Comparison of ENCODE assay signal across 8 mouse cellular contexts in the genomic region with DNA sequence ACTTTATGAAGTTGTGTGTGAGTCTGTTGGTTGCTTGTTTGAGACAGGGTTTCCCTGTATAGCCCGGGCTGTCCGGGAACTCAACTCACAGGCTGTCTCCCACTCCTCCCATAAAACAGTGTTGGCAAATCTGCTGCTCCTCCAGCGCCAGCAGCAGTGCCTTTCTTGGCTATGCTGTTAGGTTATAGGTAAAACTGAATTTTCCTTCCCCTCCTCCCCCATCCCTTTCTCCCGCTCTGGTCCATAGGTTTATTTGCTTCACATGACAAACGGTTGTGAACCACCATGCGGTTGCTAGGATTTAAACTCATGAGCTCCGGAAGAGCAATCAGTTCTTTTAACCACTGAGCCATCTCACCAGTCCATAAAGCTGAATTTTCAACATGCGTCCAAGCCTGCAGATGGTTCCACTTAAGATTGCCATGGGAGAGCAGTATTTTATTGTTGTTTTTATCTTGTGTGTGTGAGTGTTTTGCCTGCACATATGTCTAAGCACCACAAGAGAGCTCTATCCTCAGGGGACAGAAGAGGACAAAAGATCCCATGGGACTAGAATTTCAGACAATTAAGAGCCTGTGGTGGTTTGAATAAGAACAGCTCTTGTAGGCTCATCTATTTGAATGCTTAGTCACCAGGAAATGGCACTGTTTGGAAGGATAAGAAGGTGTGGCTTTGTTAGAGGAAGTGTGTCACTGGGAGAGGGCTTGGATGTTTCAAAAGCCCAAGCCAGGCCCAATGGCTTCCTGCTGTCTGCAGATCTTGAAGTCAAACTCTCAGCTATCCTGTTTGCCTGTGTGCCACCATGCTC. TPM values are rescaled to one million over a fixed set of nuclear protein-coding genes. Genes with fewer than 3 reads are reported as not detected.
DNase-seq lines count a peak whose midpoint lies in the region; ATAC-seq and TF ChIP-seq lines count a peak whose summit lies in the region.

No protein-coding gene starts in this region.

- peaks cover 2% of the 10 kb centered on the region for H3K4me1 ChIP-seq in intestine, embryonic 15.5 days (replicated peaks)
- H3K4me1 ChIP-seq in neural tube, embryonic 15.5 days: peaks cover 15% of the 10 kb centered on the region

- no peak for DNase-seq in left cerebral cortex, adult 2 months (ENCODE audit: extremely low spot score in 1 of 2, low spot score in 2 of 2)
- no peak for DNase-seq in left cerebral cortex, adult 9 months (ENCODE audit: low spot score in 2 of 2)
- peak; percentile 29 for DNase-seq in embryo, embryonic 10.5 days (ENCODE audit: low spot score)
- no peak for DNase-seq in urinary bladder, adult 18-20 months (ENCODE audit: low spot score in 2 of 2)
- no peak for DNase-seq in kidney, postnatal 36 days
- DNase-seq in kidney, postnatal 25 days: no peak

- no peaks in the 10 kb centered on the region for H3K27me3 ChIP-seq in intestine, embryonic 15.5 days (replicated peaks)
- H3K27me3 ChIP-seq in neural tube, embryonic 15.5 days (replicated peaks): no peaks in the 10 kb centered on the region

- 34% methylated on average over 8 of the region's 8 CpGs for WGBS in intestine, embryonic 15.5 days
- 25% methylated on average over 8 of the region's 8 CpGs for WGBS in neural tube, embryonic 15.5 days

- H3K27ac ChIP-seq in left cerebral cortex, adult 2 months: no peak overlapping the region
- H3K27ac ChIP-seq in intestine, embryonic 15.5 days: no peak overlapping the region
- H3K27ac ChIP-seq in neural tube, embryonic 15.5 days (replicated peaks): peak overlapping the region; percentile 45; the same call in 1 of the 2 replicates

- ATAC-seq in intestine, embryonic 15.5 days: peak; percentile 55; the same call in 1 of the 2 replicates
- ATAC-seq in neural tube, embryonic 15.5 days (ENCODE audit: low FRiP score): peak; percentile 82

- H3K4me3 ChIP-seq in left cerebral cortex, adult 2 months: peak overlapping the region; percentile 32
- H3K4me3 ChIP-seq in intestine, embryonic 15.5 days (replicated peaks): peak overlapping the region; percentile 21
- H3K4me3 ChIP-seq in neural tube, embryonic 15.5 days (replicated peaks): peak overlapping the region; percentile 33

- no peak overlapping the region for H3K9ac ChIP-seq in intestine, embryonic 15.5 days
- 0 out of 2 replicates have a peak overlapping the region, but pooled peaks have one; percentile 23 for H3K9ac ChIP-seq in neural tube, embryonic 15.5 days (replicated peaks)

- intact Hi-C loops in left cerebral cortex, adult 2 months (cut with DNase I): loop anchor here (2.0 kb wide), 2 partner anchors 117 to 297 kb away; a partner anchor contains a TSS

- TF ChIP-seq CTCF in left cerebral cortex, adult 2 months (IDR thresholded peaks at IDR 0.05): no peak

- peak overlapping the region; percentile 57 for H3K4me2 ChIP-seq in intestine, embryonic 15.5 days (replicated peaks)
- H3K4me2 ChIP-seq in neural tube, embryonic 15.5 days: peak overlapping the region; percentile 62

- no peaks in the 10 kb centered on the region for H3K36me3 ChIP-seq in intestine, embryonic 15.5 days
- no peaks in the 10 kb centered on the region for H3K36me3 ChIP-seq in neural tube, embryonic 15.5 days

- no peaks in the 10 kb centered on the region for H3K9me3 ChIP-seq in intestine, embryonic 15.5 days
- H3K9me3 ChIP-seq in neural tube, embryonic 15.5 days (replicated peaks): no peaks in the 10 kb centered on the region

RNA-seq across cellular contexts. Expression of a gene that starts 12.2 kb away (rescaled TPM):
- 10 to 100 TPM; 23.4 to 29.0 TPM for total RNA-seq in left cerebral cortex, adult 2 months (2021)
- polyA plus RNA-seq in intestine, embryonic 15.5 days (2015; fragmentation: Nextera tagmentation; extraction: Ambion mirVana): 33.4 and 34.2 TPM in 2 replicates
- polyA plus RNA-seq in neural tube, embryonic 15.5 days (2015; fragmentation: Nextera tagmentation; extraction: Ambion mirVana): 77.4 and 80.3 TPM in 2 replicates
